Mouse (Mus musculus) small intestine, adult 2 months (tissue): ENCODE data around the gene Get4. TPM values are rescaled to one million over a fixed set of nuclear protein-coding genes. Genes with fewer than 3 reads are reported as not detected.

Source experiments
- H3K27ac ChIP-seq: fragments of 200-500 bp; 2 replicates; pipeline ENCODE4 v1.5.1; 2012; ENCODE audit warnings: low read depth, low read length, control low read depth, inconsistent platforms; ENCODE audit not compliant: insufficient read depth
- H3K27me3 ChIP-seq: fragments of 200-500 bp; 2 replicates; pipeline ENCODE4 v1.6.1; 2012; ENCODE audit warnings: mild to moderate bottlenecking, moderate library complexity, low read length, inconsistent platforms; ENCODE audit not compliant: control insufficient read depth, insufficient read depth
- H3K36me3 ChIP-seq: fragments of 200-500 bp; 2 replicates; pipeline ENCODE4 v1.6.1; 2012; ENCODE audit warnings: mild to moderate bottlenecking, low read length, control low read depth, inconsistent platforms; ENCODE audit not compliant: control insufficient read depth, insufficient read depth
- H3K4me1 ChIP-seq: fragments of 200-500 bp; 2 replicates; pipeline ENCODE4 v1.6.1; 2012; ENCODE audit warnings: low read length, inconsistent platforms, mixed read lengths; ENCODE audit not compliant: control insufficient read depth, insufficient read depth, insufficient read length
- H3K4me3 ChIP-seq: fragments of 200-500 bp; 2 replicates; pipeline ENCODE4 v1.5.1; 2012; ENCODE audit warnings: low read depth, mild to moderate bottlenecking, control low read depth, inconsistent platforms, low read length, moderate library complexity
- CTCF ChIP-seq: fragments of 200-500 bp; IDR thresholded peaks from 2 replicates; pipeline ENCODE4 v1.5.1; 2012; ENCODE audit warnings: low read depth, mild to moderate bottlenecking, control low read depth, inconsistent platforms, low read length, moderate library complexity, mixed read lengths; ENCODE audit not compliant: insufficient replicate concordance, insufficient read length; ENCODE audit errors: extremely low read depth
- POLR2A ChIP-seq: fragments of 200-500 bp; IDR thresholded peaks from 2 replicates; pipeline ENCODE4 v1.6.1; 2012; ENCODE audit warnings: low read depth, mild to moderate bottlenecking, control low read depth, inconsistent platforms, low read length, moderate library complexity
- WGBS: fragments of 180-500 bp; shearing (Covaris S2); methylation state at CpG from one replicate; pipeline ENCODE4 v1.1.7; 2018; 5-methylcytosine and 5-hydroxymethylcytosine counted together
- polyA plus RNA-seq: library from polyadenylated mRNA; depleted of rRNA; stranded (reverse); fragments of >200 nt; gene quantifications from 2 replicates; pipeline ENCODE4 v1.2.3, GENCODE M21; 2012; rRNA removed

The Get4 gene
- polyA plus RNA-seq = 82.6 and 240 TPM in 2 replicates

DNA sequence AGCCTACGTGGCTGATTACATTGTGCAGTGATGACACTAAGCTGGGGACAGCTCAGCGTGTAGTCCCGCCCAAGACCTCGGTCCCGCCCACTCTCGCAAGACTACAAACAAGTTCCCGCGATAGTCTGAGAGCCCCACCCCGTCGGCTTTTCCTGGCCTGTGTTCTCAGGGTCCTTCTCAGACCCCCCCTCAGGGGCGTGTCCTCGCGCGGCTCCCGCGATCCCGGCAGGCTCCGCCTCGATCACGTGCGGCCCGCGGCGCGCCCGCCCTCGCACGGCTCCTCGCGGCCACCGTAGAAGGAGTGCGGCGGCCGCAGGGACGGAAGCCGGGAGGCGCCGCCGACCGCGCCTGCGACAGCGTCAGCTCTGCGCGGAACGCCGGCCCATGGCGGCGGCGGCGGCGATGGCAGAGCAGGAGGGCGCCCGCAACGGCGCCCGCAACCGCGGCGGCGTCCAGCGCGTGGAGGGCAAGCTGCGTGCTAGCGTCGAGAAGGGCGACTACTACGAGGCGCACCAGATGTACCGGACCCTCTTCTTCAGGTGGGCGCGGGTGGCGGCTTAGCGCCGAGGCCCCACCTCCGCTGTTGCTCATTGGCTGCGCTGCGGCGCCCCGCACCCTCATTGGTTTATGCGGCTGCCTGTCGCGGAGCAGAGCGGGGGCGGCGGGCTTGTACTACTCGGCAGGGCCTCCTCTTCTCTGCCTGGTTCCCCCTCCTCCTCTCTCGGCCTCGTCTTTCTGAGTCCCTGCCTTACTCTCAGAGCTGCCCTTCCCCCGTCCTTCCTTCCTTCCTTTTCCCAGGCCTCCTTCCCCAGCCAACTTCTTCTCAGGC lies at the start of gene Get4:
Gene Get4, plus strand, starts transcription at position 244 of the 829 bp plus-strand sequence.
- peaks cover 8% of the 10 kb centered on the region; the same call in 1 of the 2 replicates for H3K4me1 ChIP-seq
- H3K4me3 ChIP-seq = peak within 1 kb of the TSS; percentile 75
- WGBS = under 1% methylated on average over 87 of the region's 90 CpGs
- H3K27me3 ChIP-seq = no peaks in the 10 kb centered on the region
- peaks cover 22% of the 10 kb centered on the region for H3K36me3 ChIP-seq
- H3K27ac ChIP-seq = peak within 1 kb of the TSS; percentile 78
- TF ChIP-seq CTCF (no peak), POLR2A (peak; percentile 58)

DNA sequence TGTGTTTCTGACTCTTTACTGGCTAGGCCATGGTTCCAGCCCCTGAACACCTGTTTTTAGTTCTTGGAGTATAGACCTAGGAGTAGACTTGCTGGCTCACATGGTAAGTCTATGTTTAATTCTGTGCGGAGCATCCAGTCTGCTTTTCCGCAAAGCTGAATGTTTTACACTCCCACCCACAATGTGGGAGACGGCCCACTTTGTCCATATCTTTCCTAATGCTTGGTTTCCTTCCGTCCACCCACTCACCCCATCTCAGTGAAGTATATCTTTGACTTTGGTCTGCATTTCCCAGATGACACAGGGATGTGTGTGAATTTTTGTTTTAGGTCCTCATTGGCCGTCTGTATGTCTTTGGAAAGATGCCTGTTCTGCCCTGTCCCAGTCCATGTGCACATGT lies 48.8 kb upstream of the Get4 start:
- H3K27ac ChIP-seq = no peak overlapping the region
- no peaks in the 10 kb centered on the region for H3K27me3 ChIP-seq
- H3K4me3 ChIP-seq = no peak overlapping the region
- H3K4me1 ChIP-seq = peaks cover 37% of the 10 kb centered on the region
- no peak for TF ChIP-seq CTCF
- TF ChIP-seq POLR2A = no peak
- WGBS = 88% methylated on average over 5 of the region's 5 CpGs
- H3K36me3 ChIP-seq = no peaks in the 10 kb centered on the region

DNA sequence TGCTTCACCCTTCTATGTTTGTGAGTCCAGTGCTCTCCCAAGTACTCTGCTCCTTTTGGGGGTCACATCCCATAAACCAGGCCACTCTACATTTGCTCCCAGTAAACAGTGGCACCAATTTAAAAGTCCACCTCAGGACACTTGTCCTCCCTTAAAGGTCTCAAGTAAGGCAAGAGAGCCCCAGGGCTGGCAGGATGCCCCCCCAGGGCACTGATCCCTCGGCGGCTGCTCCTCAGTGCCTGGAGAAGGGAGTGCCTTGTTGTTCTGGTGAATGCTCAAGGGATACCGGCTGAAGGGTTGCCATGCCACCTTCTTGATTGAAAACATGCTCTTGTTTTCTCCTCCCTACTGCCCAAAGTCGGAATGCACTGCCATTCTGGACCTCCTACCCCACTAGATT lies 46.0 kb upstream of the Get4 start:
- TF ChIP-seq POLR2A (no peak), CTCF (no peak)
- no peak overlapping the region for H3K4me3 ChIP-seq
- H3K36me3 ChIP-seq = no peaks in the 10 kb centered on the region; the same call in 1 of the 2 replicates
- WGBS = 70% methylated on average over 4 of the region's 4 CpGs
- no peak overlapping the region for H3K27ac ChIP-seq
- H3K4me1 ChIP-seq = peaks cover 49% of the 10 kb centered on the region
- no peaks in the 10 kb centered on the region for H3K27me3 ChIP-seq

DNA sequence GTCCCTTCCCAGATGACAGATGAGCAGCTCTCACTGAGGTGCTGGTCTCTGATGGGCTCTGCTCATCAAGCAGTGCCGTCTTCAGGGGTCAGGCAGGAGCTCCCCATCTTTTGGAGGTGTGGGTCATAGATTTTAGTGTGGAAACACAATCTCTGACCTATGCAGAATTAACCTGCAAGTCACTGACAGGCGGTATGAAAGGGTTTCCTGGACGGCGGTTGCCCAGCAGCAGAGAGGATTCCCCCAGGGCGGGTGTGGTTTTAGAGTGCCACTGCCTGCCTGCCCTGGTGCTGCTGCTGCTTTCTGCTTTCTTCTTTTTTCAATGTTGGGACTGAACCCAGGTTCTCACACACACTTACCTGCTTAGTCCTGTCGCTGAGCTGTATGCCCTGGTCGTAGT lies 45.6 kb upstream of the Get4 start:
- Histone ChIP-seq H3K36me3 (no peaks in the 10 kb centered on the region; the same call in 1 of the 2 replicates), H3K27ac (no peak overlapping the region), H3K27me3 (no peaks in the 10 kb centered on the region), H3K4me1 (peaks cover 49% of the 10 kb centered on the region), H3K4me3 (no peak overlapping the region)
- 61% methylated on average over 7 of the region's 7 CpGs for WGBS
- TF ChIP-seq CTCF (no peak), POLR2A (no peak)

DNA sequence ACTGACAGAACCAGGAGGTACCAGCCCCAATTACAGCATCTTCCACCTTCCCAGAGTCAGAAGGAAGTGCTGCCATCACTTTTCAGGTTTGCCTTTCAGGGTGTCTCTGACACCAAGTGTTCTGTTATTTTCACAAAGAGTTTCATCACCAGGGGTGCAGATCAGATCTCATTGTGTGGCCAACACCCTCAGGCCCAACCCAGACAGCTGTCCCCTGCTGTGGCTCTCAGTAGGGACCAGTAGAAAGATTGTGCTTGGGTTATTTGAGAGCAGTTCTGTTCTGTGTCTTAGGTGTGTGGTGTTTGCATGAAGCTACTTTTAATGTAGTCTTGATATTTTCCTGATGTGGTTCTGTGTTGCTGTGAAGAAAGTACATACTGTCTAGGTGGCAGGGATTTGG lies 43.9 kb upstream of the Get4 start:
- Histone ChIP-seq H3K4me3 (no peak overlapping the region), H3K27ac (no peak overlapping the region), H3K4me1 (peaks cover 45% of the 10 kb centered on the region), H3K27me3 (no peaks in the 10 kb centered on the region), H3K36me3 (no peaks in the 10 kb centered on the region; the same call in 1 of the 2 replicates)
- TF ChIP-seq CTCF (no peak), POLR2A (no peak)

DNA sequence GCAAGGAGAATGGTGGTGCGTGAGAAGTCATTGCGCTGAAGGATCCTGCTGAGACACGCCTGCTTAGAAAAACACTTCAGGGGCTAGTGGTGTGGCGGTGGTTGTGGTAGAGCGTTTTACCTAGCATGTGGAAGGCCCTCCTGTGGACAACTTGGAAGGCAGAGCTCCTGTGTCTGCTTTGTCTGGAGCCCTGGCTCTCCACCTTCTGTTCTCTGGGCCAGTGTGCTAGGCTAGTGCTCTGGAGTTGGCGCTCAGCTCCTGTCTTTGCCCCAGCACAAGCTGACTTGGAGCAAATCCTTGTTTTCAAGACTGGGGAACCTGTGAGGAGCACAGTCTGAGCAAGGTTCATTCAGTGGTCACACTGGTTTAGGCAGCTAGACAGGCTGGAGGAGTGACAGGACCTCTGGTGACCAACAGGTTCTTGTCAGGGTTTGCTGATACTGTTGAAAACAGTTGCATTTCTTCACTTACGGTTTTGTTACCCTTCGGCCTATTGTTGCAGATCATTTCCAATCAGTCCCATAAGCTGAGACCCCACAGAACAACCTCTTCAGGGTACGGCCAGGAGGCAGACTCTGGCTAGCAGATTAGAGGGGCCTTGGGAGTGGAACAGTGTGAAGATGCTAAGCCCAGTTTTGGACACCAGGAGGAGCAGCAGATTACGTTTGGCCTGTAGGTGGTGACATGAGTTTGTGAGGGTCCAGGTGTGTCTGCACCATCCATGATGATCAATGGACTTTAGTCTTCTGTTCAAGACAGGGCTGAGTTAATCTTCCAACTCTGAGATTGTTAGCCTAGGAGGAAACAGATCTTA lies 43.0 kb upstream of the Get4 start:
- H3K27ac ChIP-seq = peak overlapping the region; percentile 48
- TF ChIP-seq POLR2A (no peak), CTCF (peak; percentile 69; the same call in 1 of the 2 replicates)
- peaks cover 36% of the 10 kb centered on the region for H3K4me1 ChIP-seq
- no peaks in the 10 kb centered on the region for H3K27me3 ChIP-seq
- 81% methylated on average over 10 of the region's 10 CpGs for WGBS
- no peaks in the 10 kb centered on the region; the same call in 1 of the 2 replicates for H3K36me3 ChIP-seq
- no peak overlapping the region for H3K4me3 ChIP-seq

DNA sequence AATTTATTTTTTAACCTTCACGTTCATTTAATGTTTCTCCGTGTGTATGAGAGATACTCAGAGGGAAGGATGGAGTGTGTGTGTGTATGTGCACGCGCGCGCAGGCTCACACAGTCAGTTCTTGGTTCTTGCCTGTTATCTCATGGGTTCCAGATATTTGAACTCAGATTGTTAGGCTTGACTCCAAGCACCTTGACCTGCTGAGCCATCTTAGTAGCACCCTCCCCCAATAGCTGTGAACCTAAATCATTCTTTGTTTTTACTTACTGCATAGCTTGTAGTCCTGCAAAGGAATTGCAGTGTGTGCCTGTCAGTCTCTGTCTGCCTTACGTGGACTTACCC lies 42.5 kb upstream of the Get4 start:
- Histone ChIP-seq H3K4me1 (peaks cover 34% of the 10 kb centered on the region), H3K4me3 (no peak overlapping the region), H3K27ac (peak overlapping the region; percentile 48), H3K36me3 (peaks cover under 1% of the 10 kb centered on the region), H3K27me3 (no peaks in the 10 kb centered on the region)
- 44% methylated on average over 7 of the region's 7 CpGs for WGBS
- TF ChIP-seq POLR2A = no peak
- no peak for TF ChIP-seq CTCF
